18 mouse cellular contexts compared by ENCODE assay signal in the genomic region with DNA sequence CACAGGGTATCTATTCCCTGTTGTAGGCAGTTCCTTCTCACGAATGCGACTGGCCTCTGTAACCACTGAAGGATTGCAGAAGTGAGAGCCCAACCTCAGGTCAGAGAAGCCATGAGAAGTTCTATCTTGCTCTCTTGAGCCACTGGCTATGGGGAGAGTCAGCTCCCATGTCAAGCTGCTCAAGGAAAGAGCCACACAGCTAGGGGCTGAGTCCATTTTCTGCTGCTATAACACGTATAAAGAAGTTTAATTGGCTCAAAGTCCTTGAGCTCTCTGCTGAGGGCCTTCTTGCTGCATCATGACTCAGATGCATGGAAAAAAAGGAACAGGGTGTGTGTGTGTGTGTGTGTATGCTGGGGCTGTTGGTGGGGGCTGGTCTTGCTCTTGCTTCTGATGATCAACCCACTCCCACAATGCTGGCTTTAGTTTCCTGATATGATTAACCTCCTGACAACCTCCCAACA. TPM values are rescaled to one million over a fixed set of nuclear protein-coding genes. Genes with fewer than 3 reads are reported as not detected.
DNase-seq lines count a peak whose midpoint lies in the region; ATAC-seq and TF ChIP-seq lines count a peak whose summit lies in the region.
"Had no signal": no experiment of that assay in that cellular context is flagged by ENCODE, and none has a peak within 500 bp of the region (broad histone marks: within the 10 kb centered on the region; RNA-seq: fewer than 3 reads in every experiment).

No protein-coding gene starts in this region.

- DNase-seq in kidney, postnatal 0 days (ENCODE audit: low spot score) = no peak
- DNase-seq in kidney, postnatal 4 days = no peak
- DNase-seq in adrenal gland, postnatal 36 days = peak; percentile 3 to 19
- no peak for DNase-seq in c-Kit-positive CD71-positive TER-119-positive erythroid progenitor cells, embryonic 14.5 days (ENCODE audit: low spot score)
- DNase-seq in frontal cortex, postnatal 14 days (ENCODE audit: low spot score in 2 of 2) = no peak
- DNase-seq: cerebellum, adult 8-10 months; embryo, embryonic 11 days; kidney, postnatal 14 days; layer of hippocampus, postnatal 36 days; lung, postnatal 14 days; right cerebral cortex, postnatal 25 days had no signal

- no peaks in the 10 kb centered on the region for H3K27me3 ChIP-seq in kidney, postnatal 0 days (ENCODE audit: insufficient read depth, low read length)
- H3K27me3 ChIP-seq in intestine, embryonic 15.5 days (replicated peaks) = no peaks in the 10 kb centered on the region
- H3K27me3 ChIP-seq in forebrain, embryonic 15.5 days = no peaks in the 10 kb centered on the region
- H3K27me3 ChIP-seq: hindbrain, embryonic 15.5 days; limb, embryonic 12.5 days; midbrain, embryonic 12.5 days; Patski had no signal

- H3K9ac ChIP-seq in kidney, postnatal 0 days (ENCODE audit: low read depth, low read length) = no peak overlapping the region
- H3K9ac ChIP-seq in intestine, embryonic 15.5 days = no peak overlapping the region
- no peak overlapping the region for H3K9ac ChIP-seq in forebrain, embryonic 15.5 days (replicated peaks)
- H3K9ac ChIP-seq: hindbrain, embryonic 15.5 days; limb, embryonic 12.5 days; midbrain, embryonic 12.5 days had no signal

- no peaks in the 10 kb centered on the region for H3K9me3 ChIP-seq in kidney, postnatal 0 days (replicated peaks; ENCODE audit: low read length)
- no peaks in the 10 kb centered on the region for H3K9me3 ChIP-seq in intestine, embryonic 15.5 days
- no peaks in the 10 kb centered on the region for H3K9me3 ChIP-seq in forebrain, embryonic 15.5 days
- H3K9me3 ChIP-seq: hindbrain, embryonic 15.5 days; limb, embryonic 12.5 days; midbrain, embryonic 12.5 days had no signal

- H3K27ac ChIP-seq in kidney, postnatal 0 days = 0 out of 2 replicates have a peak overlapping the region, but pooled peaks have one; percentile 19
- H3K27ac ChIP-seq in intestine, embryonic 15.5 days = peak overlapping the region; percentile 73
- H3K27ac ChIP-seq in forebrain, embryonic 15.5 days (replicated peaks) = no peak overlapping the region
- H3K27ac ChIP-seq: hindbrain, embryonic 15.5 days; limb, embryonic 12.5 days; midbrain, embryonic 12.5 days had no signal

- 53% methylated on average over 3 of the region's 3 CpGs for WGBS in kidney, postnatal 0 days
- WGBS in intestine, embryonic 15.5 days = 56% methylated on average over 3 of the region's 3 CpGs
- WGBS in forebrain, embryonic 15.5 days = 76% methylated on average over 3 of the region's 3 CpGs

- ATAC-seq in kidney, postnatal 0 days (replicated peaks; ENCODE audit: low FRiP score, low read depth) = no peak; the same call in 1 of the 2 replicates
- peak; percentile 60 for ATAC-seq in intestine, embryonic 15.5 days
- ATAC-seq in monocyte, adult 5-6 weeks (replicated peaks; ENCODE audit: insufficient number of reproducible peaks, low FRiP score, low TSS enrichment, poor library complexity, severe bottlenecking) = peak; percentile 81
- no peak for ATAC-seq in forebrain, embryonic 15.5 days (replicated peaks)
- ATAC-seq: Patski had no signal

- no peak for TF ChIP-seq CTCF in kidney, postnatal 0 days (IDR thresholded peaks at IDR 0.05; ENCODE audit: low read depth)

- no peak overlapping the region for H3K4me3 ChIP-seq in kidney, postnatal 0 days (replicated peaks; ENCODE audit: low read depth, low read length)
- H3K4me3 ChIP-seq in intestine, embryonic 15.5 days (replicated peaks) = no peak overlapping the region
- no peak overlapping the region for H3K4me3 ChIP-seq in forebrain, embryonic 15.5 days
- H3K4me3 ChIP-seq: hindbrain, embryonic 15.5 days; limb, embryonic 12.5 days; midbrain, embryonic 12.5 days had no signal

- no peaks in the 10 kb centered on the region for H3K36me3 ChIP-seq in kidney, postnatal 0 days (ENCODE audit: insufficient read depth, low read length)
- no peaks in the 10 kb centered on the region for H3K36me3 ChIP-seq in intestine, embryonic 15.5 days
- H3K36me3 ChIP-seq in forebrain, embryonic 15.5 days = no peaks in the 10 kb centered on the region
- H3K36me3 ChIP-seq: hindbrain, embryonic 15.5 days; limb, embryonic 12.5 days; midbrain, embryonic 12.5 days had no signal

- no peaks in the 10 kb centered on the region for H3K4me1 ChIP-seq in kidney, postnatal 0 days (replicated peaks; ENCODE audit: insufficient read depth, low read length)
- H3K4me1 ChIP-seq in intestine, embryonic 15.5 days (replicated peaks) = no peaks in the 10 kb centered on the region
- no peaks in the 10 kb centered on the region for H3K4me1 ChIP-seq in forebrain, embryonic 15.5 days
- H3K4me1 ChIP-seq: hindbrain, embryonic 15.5 days; limb, embryonic 12.5 days; midbrain, embryonic 12.5 days had no signal

- no peak overlapping the region for H3K4me2 ChIP-seq in kidney, postnatal 0 days (ENCODE audit: low read length)
- no peak overlapping the region for H3K4me2 ChIP-seq in intestine, embryonic 15.5 days (replicated peaks)
- no peak overlapping the region for H3K4me2 ChIP-seq in forebrain, embryonic 15.5 days (replicated peaks)
- H3K4me2 ChIP-seq: hindbrain, embryonic 15.5 days; limb, embryonic 12.5 days; midbrain, embryonic 12.5 days had no signal

RNA-seq across cellular contexts. Expression of gene Ahcy, which starts 26.5 kb away (rescaled TPM):
- polyA plus RNA-seq in kidney, postnatal 0 days (2015; fragmentation: Nextera tagmentation; extraction: Ambion mirVana) = 47.2 and 52.1 TPM in 2 replicates
- 10 to 100 TPM; 36.5 to 37.1 TPM for total RNA-seq in adrenal gland, postnatal 36 days (2021)
- 110 and 114 TPM in 2 replicates for polyA plus RNA-seq in intestine, embryonic 15.5 days (2015; fragmentation: Nextera tagmentation; extraction: Ambion mirVana)
- total RNA-seq in monocyte, adult 5-6 weeks (2017) = 9.6 to 16.0 TPM (median 14.9 TPM) in 3 replicates
- polyA plus RNA-seq in forebrain, embryonic 15.5 days (2015; fragmentation: Nextera tagmentation; extraction: Ambion mirVana) = 44.8 and 48.0 TPM in 2 replicates

RNA-seq across cellular contexts. Expression of gene Itch, which starts 32.5 kb away (rescaled TPM):
- 28.6 and 31.9 TPM in 2 replicates for polyA plus RNA-seq in kidney, postnatal 0 days (2015; fragmentation: Nextera tagmentation; extraction: Ambion mirVana)
- total RNA-seq in adrenal gland, postnatal 36 days (2021) = 10 to 100 TPM; 47.1 to 51.2 TPM
- 44.6 and 45.4 TPM in 2 replicates for polyA plus RNA-seq in intestine, embryonic 15.5 days (2015; fragmentation: Nextera tagmentation; extraction: Ambion mirVana)
- 177 to 184 TPM (median 180 TPM) in 3 replicates for total RNA-seq in monocyte, adult 5-6 weeks (2017)
- 48.8 and 49.8 TPM in 2 replicates for polyA plus RNA-seq in forebrain, embryonic 15.5 days (2015; fragmentation: Nextera tagmentation; extraction: Ambion mirVana)

Comparison
In these comparisons a context has a peak if more than half of its experiments do, and no peak if none do; other contexts are left out.
1. ATAC-seq: peak in intestine, embryonic 15.5 days (single experiment) and monocyte, adult 5-6 weeks (single experiment); none in kidney, postnatal 0 days (single experiment) and forebrain, embryonic 15.5 days (single experiment).
2. DNase-seq: peak in adrenal gland, postnatal 36 days (2 of 2); none in kidney, postnatal 0 days (single experiment), kidney, postnatal 4 days (0 of 2), c-Kit-positive CD71-positive TER-119-positive erythroid progenitor cells, embryonic 14.5 days (single experiment) and frontal cortex, postnatal 14 days (0 of 2).